Comparison of ENCODE assay signal across 23 mouse cellular contexts in the genomic region with DNA sequence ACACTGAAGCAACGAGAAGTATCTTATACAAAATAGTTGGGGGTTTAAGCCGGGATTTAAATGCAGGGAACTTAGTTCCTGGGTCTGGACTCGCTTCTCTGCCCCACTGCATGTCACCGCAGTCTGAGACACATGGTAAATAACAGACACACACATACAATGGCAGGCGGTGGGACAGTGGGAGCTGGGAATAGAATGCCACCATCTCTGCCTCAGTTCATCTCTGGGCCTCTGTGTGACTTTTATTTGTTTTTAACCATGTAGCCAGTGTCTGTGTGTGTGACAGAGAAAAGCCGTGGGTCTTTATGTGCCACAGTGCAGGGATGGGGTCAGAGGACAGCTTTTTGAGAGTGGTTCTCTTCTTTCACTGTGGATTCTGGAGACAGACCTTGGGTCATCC.
DNase-seq lines count a peak whose midpoint lies in the region; ATAC-seq and TF ChIP-seq lines count a peak whose summit lies in the region.
"Had no signal": no experiment of that assay in that cellular context is flagged by ENCODE, and none has a peak within 500 bp of the region (broad histone marks: within the 10 kb centered on the region; RNA-seq: fewer than 3 reads in every experiment).

No protein-coding gene starts in this region.

- no peaks in the 10 kb centered on the region for H3K27me3 ChIP-seq in embryonic facial prominence, embryonic 14.5 days (replicated peaks; ENCODE audit: control insufficient read depth, insufficient read depth, low read length)
- H3K27me3 ChIP-seq in embryonic facial prominence, embryonic 10.5 days (replicated peaks; ENCODE audit: low read depth, poor library complexity, severe bottlenecking), result no peaks in the 10 kb centered on the region
- H3K27me3 ChIP-seq in heart, embryonic 13.5 days (replicated peaks), result no peaks in the 10 kb centered on the region
- no peaks in the 10 kb centered on the region for H3K27me3 ChIP-seq in lung, embryonic 14.5 days (ENCODE audit: insufficient read depth, low read length)
- no peaks in the 10 kb centered on the region for H3K27me3 ChIP-seq in stomach, embryonic 16.5 days (ENCODE audit: control insufficient read depth, insufficient read depth, low read length)
- H3K27me3 ChIP-seq: hindbrain, embryonic 13.5 days; limb, embryonic 15.5 days; liver, embryonic 15.5 days; midbrain, embryonic 15.5 days; neural tube, embryonic 15.5 days had no signal

- no peak overlapping the region for H3K4me2 ChIP-seq in embryonic facial prominence, embryonic 14.5 days (ENCODE audit: low read depth, low read length)
- H3K4me2 ChIP-seq in heart, embryonic 13.5 days, result no peak overlapping the region
- no peak overlapping the region for H3K4me2 ChIP-seq in lung, embryonic 14.5 days
- H3K4me2 ChIP-seq in stomach, embryonic 16.5 days (ENCODE audit: low read depth, low read length), result no peak overlapping the region
- H3K4me2 ChIP-seq: hindbrain, embryonic 13.5 days; limb, embryonic 15.5 days; liver, embryonic 15.5 days; midbrain, embryonic 15.5 days; neural tube, embryonic 15.5 days had no signal

- ATAC-seq in embryonic facial prominence, embryonic 14.5 days (ENCODE audit: low read depth), result no peak
- no peak for ATAC-seq in heart, embryonic 13.5 days (ENCODE audit: extremely low read depth, insufficient number of reproducible peaks, low FRiP score, low TSS enrichment)
- no peak for ATAC-seq in lung, embryonic 14.5 days (ENCODE audit: insufficient read depth)
- no peak for ATAC-seq in stomach, embryonic 16.5 days (ENCODE audit: insufficient read depth, low FRiP score)
- ATAC-seq in megakaryocyte, adult 5-6 weeks (ENCODE audit: poor library complexity, severe bottlenecking), result no peak
- ATAC-seq: forebrain, embryonic 16.5 days; midbrain, embryonic 15.5 days had no signal

- TF ChIP-seq CTCF in lung, embryonic 14.5 days (IDR thresholded peaks at IDR 0.05; ENCODE audit: low read depth), result no peak

- no peak overlapping the region for H3K9ac ChIP-seq in embryonic facial prominence, embryonic 14.5 days (ENCODE audit: low read depth, low read length)
- peak overlapping the region; percentile 42 for H3K9ac ChIP-seq in heart, embryonic 13.5 days
- H3K9ac ChIP-seq in lung, embryonic 14.5 days, result no peak overlapping the region
- peak overlapping the region; percentile 50 for H3K9ac ChIP-seq in stomach, embryonic 16.5 days (ENCODE audit: low read length)
- H3K9ac ChIP-seq: hindbrain, embryonic 13.5 days; limb, embryonic 15.5 days; liver, embryonic 15.5 days; midbrain, embryonic 15.5 days; neural tube, embryonic 15.5 days had no signal

- 73% methylated on average over 6 of the region's 6 CpGs for WGBS in embryonic facial prominence, embryonic 14.5 days
- 80% methylated on average over 6 of the region's 6 CpGs for WGBS in embryonic facial prominence, embryonic 10.5 days
- 62% methylated on average over 6 of the region's 6 CpGs for WGBS in heart, embryonic 13.5 days
- WGBS in lung, embryonic 14.5 days, result 60% methylated on average over 6 of the region's 6 CpGs
- 62% methylated on average over 6 of the region's 6 CpGs for WGBS in stomach, embryonic 16.5 days

- no peak for DNase-seq in embryonic facial prominence, embryonic 14.5 days (ENCODE audit: low spot score)
- DNase-seq in embryonic facial prominence, embryonic 10.5 days (ENCODE audit: low spot score), result no peak
- no peak for DNase-seq in heart, adult 8-10 months (ENCODE audit: low spot score)
- DNase-seq in lung, embryonic 14.5 days, result peak; percentile 15
- no peak for DNase-seq in lung, postnatal 4 days
- DNase-seq: adrenal gland, adult 2 months; cerebellum, adult 8-10 months; kidney, adult 11 months; layer of hippocampus, postnatal 36 days; lung, postnatal 14 days; right cerebral cortex, postnatal 25 days; thymus, adult 18-20 months had no signal

- H3K4me3 ChIP-seq in embryonic facial prominence, embryonic 14.5 days (ENCODE audit: low read depth, low read length), result no peak overlapping the region
- H3K4me3 ChIP-seq in embryonic facial prominence, embryonic 10.5 days, result no peak overlapping the region
- H3K4me3 ChIP-seq in heart, embryonic 13.5 days, result no peak overlapping the region
- H3K4me3 ChIP-seq in lung, embryonic 14.5 days (ENCODE audit: low read depth, low read length), result no peak overlapping the region
- H3K4me3 ChIP-seq in stomach, embryonic 16.5 days (replicated peaks; ENCODE audit: low read length), result no peak overlapping the region
- H3K4me3 ChIP-seq: hindbrain, embryonic 13.5 days; layer of hippocampus, adult 2 months; limb, embryonic 15.5 days; liver, embryonic 15.5 days; midbrain, embryonic 15.5 days; neural tube, embryonic 15.5 days had no signal

- 0 out of 2 replicates have a peak, but pooled peaks cover 4% of the 10 kb centered on the region for H3K36me3 ChIP-seq in embryonic facial prominence, embryonic 14.5 days (ENCODE audit: control insufficient read depth, insufficient read depth, low read length)
- no peaks in the 10 kb centered on the region for H3K36me3 ChIP-seq in embryonic facial prominence, embryonic 10.5 days (replicated peaks)
- peaks cover 37% of the 10 kb centered on the region for H3K36me3 ChIP-seq in heart, embryonic 13.5 days
- no peaks in the 10 kb centered on the region for H3K36me3 ChIP-seq in lung, embryonic 14.5 days (ENCODE audit: insufficient read depth)
- no peaks in the 10 kb centered on the region for H3K36me3 ChIP-seq in stomach, embryonic 16.5 days (ENCODE audit: control insufficient read depth, insufficient read depth, low read length)
- H3K36me3 ChIP-seq: liver, embryonic 15.5 days; midbrain, embryonic 15.5 days had no signal

- H3K9me3 ChIP-seq in embryonic facial prominence, embryonic 14.5 days (ENCODE audit: control insufficient read depth, low read length), result no peaks in the 10 kb centered on the region
- no peaks in the 10 kb centered on the region for H3K9me3 ChIP-seq in embryonic facial prominence, embryonic 10.5 days
- H3K9me3 ChIP-seq in heart, embryonic 13.5 days, result no peaks in the 10 kb centered on the region
- no peaks in the 10 kb centered on the region for H3K9me3 ChIP-seq in lung, embryonic 14.5 days (ENCODE audit: low read depth, low read length)
- no peaks in the 10 kb centered on the region for H3K9me3 ChIP-seq in stomach, embryonic 16.5 days (replicated peaks; ENCODE audit: control insufficient read depth, low read length)
- H3K9me3 ChIP-seq: hindbrain, embryonic 13.5 days; limb, embryonic 15.5 days; liver, embryonic 15.5 days; midbrain, embryonic 15.5 days; neural tube, embryonic 15.5 days had no signal

- peaks cover 3% of the 10 kb centered on the region; the same call in 1 of the 2 replicates for H3K4me1 ChIP-seq in embryonic facial prominence, embryonic 14.5 days (ENCODE audit: control insufficient read depth, insufficient read depth, low read length)
- peaks cover 16% of the 10 kb centered on the region for H3K4me1 ChIP-seq in embryonic facial prominence, embryonic 10.5 days
- H3K4me1 ChIP-seq in heart, embryonic 13.5 days, result peaks cover 48% of the 10 kb centered on the region
- peaks cover 7% of the 10 kb centered on the region; the same call in 1 of the 2 replicates for H3K4me1 ChIP-seq in lung, embryonic 14.5 days (ENCODE audit: insufficient read depth)
- peaks cover 8% of the 10 kb centered on the region; the same call in 1 of the 2 replicates for H3K4me1 ChIP-seq in stomach, embryonic 16.5 days (ENCODE audit: control insufficient read depth, insufficient read depth, low read length)
- H3K4me1 ChIP-seq: midbrain, embryonic 15.5 days had no signal

- H3K27ac ChIP-seq in embryonic facial prominence, embryonic 14.5 days (replicated peaks; ENCODE audit: low read depth, low read length), result 0 out of 2 replicates have a peak overlapping the region, but pooled peaks have one; percentile 15
- no peak overlapping the region for H3K27ac ChIP-seq in embryonic facial prominence, embryonic 10.5 days (replicated peaks)
- H3K27ac ChIP-seq in heart, embryonic 13.5 days (replicated peaks), result peak overlapping the region; percentile 55
- H3K27ac ChIP-seq in lung, embryonic 14.5 days (ENCODE audit: low read depth), result peak overlapping the region; percentile 50; the same call in 1 of the 2 replicates
- peak overlapping the region; percentile 84 for H3K27ac ChIP-seq in stomach, embryonic 16.5 days (ENCODE audit: low read length)
- H3K27ac ChIP-seq: hindbrain, embryonic 13.5 days; kidney, postnatal 0 days; layer of hippocampus, adult 2 months; liver, embryonic 15.5 days; midbrain, embryonic 15.5 days; neural tube, embryonic 15.5 days had no signal

Comparison
In these comparisons a context has a peak if more than half of its experiments do, and no peak if none do; other contexts are left out.
1. H3K9ac ChIP-seq: peak in heart, embryonic 13.5 days (single experiment) and stomach, embryonic 16.5 days (single experiment); none in embryonic facial prominence, embryonic 14.5 days (single experiment) and lung, embryonic 14.5 days (single experiment).